Mouse (Mus musculus) gastrocnemius, adult 2 months (tissue): ENCODE measurements around the gene Cad. TPM values are rescaled to one million over a fixed set of nuclear protein-coding genes. Genes with fewer than 3 reads are reported as not detected.
"Not testable (repeated sequence)": the region's sequence is repeated elsewhere in the genome, so short reads cannot be mapped to it uniquely, and the experiment has no call there.

Source experiments
- DNase-seq: peaks from one replicate; pipeline ENCODE4 v3.0.0; 2022
- H3K27ac ChIP-seq: fragments of 200-600 bp; 2 replicates; pipeline ENCODE4 v1.8.1; 2022; ENCODE audit warnings: mild to moderate bottlenecking
- H3K4me3 ChIP-seq: fragments of 200-600 bp; 2 replicates; pipeline ENCODE4 v1.8.1; 2022; ENCODE audit warnings: mild to moderate bottlenecking, moderate library complexity
- CTCF ChIP-seq: fragments of 200-600 bp; IDR thresholded peaks from 2 replicates; pipeline ENCODE4 v1.8.1; 2022; ENCODE audit warnings: antibody characterized with exemption, mild to moderate bottlenecking, moderate library complexity
- intact Hi-C: fragments of 180-260 bp; cut with DNase I; formaldehyde crosslinking; loops from one replicate; pipeline ENCODE4 v1.15.1; 2025
- total RNA-seq, 2 experiments: library from RNA; stranded (reverse); gene quantifications; 2 replicates each; pipeline ENCODE4 v1.2.3; 2021

The Cad gene
- total RNA-seq, 2 experiments from 2014 or later = 25.5 to 28.6 TPM

DNA sequence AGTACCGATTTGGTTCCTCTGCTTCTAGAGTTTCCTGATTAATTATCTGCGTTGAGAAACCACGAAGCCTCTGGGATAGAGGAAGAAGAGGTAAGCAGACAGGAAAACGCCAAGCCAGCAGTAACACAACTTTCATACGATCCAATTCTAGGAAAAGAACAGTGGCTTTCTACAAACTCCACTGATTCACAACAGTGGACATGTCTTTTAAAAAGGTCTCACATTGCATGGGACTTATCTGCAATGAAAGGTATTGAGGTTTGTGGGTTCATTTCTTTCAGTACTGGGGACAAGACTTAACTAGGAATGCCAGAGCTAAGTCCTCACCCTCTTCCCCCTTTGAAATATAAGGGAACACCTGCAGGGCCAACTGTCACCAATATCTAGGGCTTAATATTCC is 7.5 kb upstream of the Cad start:
- peak overlapping the region; percentile 96 for H3K27ac ChIP-seq
- TF ChIP-seq CTCF = no peak
- H3K4me3 ChIP-seq = peak overlapping the region; percentile 98
- DNase-seq = no peak
- intact Hi-C loops = loop anchor here (5.0 to 10.0 kb wide), 3 partner anchors 75 to 248 kb away; partner anchors contain the start of genes Fndc4, Gckr and Ift172

- H3K4me3 ChIP-seq = peak within 1 kb of the TSS; percentile 98
- TF ChIP-seq CTCF = no peak
- intact Hi-C loops = loop anchor here (5.0 to 10.0 kb wide), 3 partner anchors 76 to 247 kb away; partner anchors contain the start of genes Fndc4, Gckr and Ift172
- peak; percentile 100 for DNase-seq
- H3K27ac ChIP-seq = peak within 1 kb of the TSS; percentile 96
Observed at GRCm38 (mm10) chr5:31047848-31048762, 6.5 kb upstream of the Cad start, which contains the start of gene Atraid. TSS of gene Atraid (plus strand) at chr5:31048312.

GRCm38 (mm10) chr5:31048763-31049641 is 5.6 kb upstream of the Cad start, which contains the start of gene Slc5a6:
TSS of gene Slc5a6 (minus strand) at chr5:31048924.
- Histone ChIP-seq H3K27ac (peak within 1 kb of the TSS; percentile 96), H3K4me3 (peak within 1 kb of the TSS; percentile 98)
- DNase-seq = peak; percentile 51
- intact Hi-C loops = loop anchor here (5.0 to 10.0 kb wide), 3 partner anchors 77 to 246 kb away; partner anchors contain the start of genes Fndc4, Gckr and Ift172
- TF ChIP-seq CTCF = peak; percentile 70

- Histone ChIP-seq H3K4me3 (no peak overlapping the region), H3K27ac (no peak overlapping the region; the same call in 1 of the 2 replicates)
- intact Hi-C loops = no loop called here
- peak; percentile 31 for TF ChIP-seq CTCF
- no peak for DNase-seq
Observed at GRCm38 (mm10) chr5:31050427-31050826, 4.2 kb upstream of the Cad start.

- intact Hi-C loops = not testable (repeated sequence)
- peak overlapping the region; percentile 88 for H3K4me3 ChIP-seq
Observed at GRCm38 (mm10) chr5:31053728-31054127, 852 bp upstream of the Cad start.

GRCm38 (mm10) chr5:31055216-31056140 is 898 bp downstream of the Cad start:
- intact Hi-C loops = no loop called here
- DNase-seq = no peak
- H3K27ac ChIP-seq = peak overlapping the region; percentile 90
- peak overlapping the region; percentile 88 for H3K4me3 ChIP-seq
- TF ChIP-seq CTCF = no peak

More at GRCm38 (mm10) chr5:31053728-31054127, 852 bp upstream of the Cad start:
- DNase-seq = not testable (repeated sequence)
- H3K27ac ChIP-seq = peak overlapping the region; percentile 90

- DNase-seq = no peak
- H3K27ac ChIP-seq = no peak overlapping the region
- TF ChIP-seq CTCF = no peak
- intact Hi-C loops = no loop called here
- H3K4me3 ChIP-seq = no peak overlapping the region
Observed at GRCm38 (mm10) chr5:31069810-31070209, 15.2 kb downstream of the Cad start.

GRCm38 (mm10) chr5:31071059-31071458 is 16.5 kb downstream of the Cad start:
- Histone ChIP-seq H3K27ac (no peak overlapping the region), H3K4me3 (no peak overlapping the region)
- no peak for DNase-seq
- TF ChIP-seq CTCF = no peak
- intact Hi-C loops = no loop called here

GRCm38 (mm10) chr5:31071821-31072220 is 17.2 kb downstream of the Cad start:
- no peak for TF ChIP-seq CTCF
- no peak overlapping the region for H3K4me3 ChIP-seq
- DNase-seq = no peak
- no peak overlapping the region for H3K27ac ChIP-seq
- intact Hi-C loops = no loop called here

DNA sequence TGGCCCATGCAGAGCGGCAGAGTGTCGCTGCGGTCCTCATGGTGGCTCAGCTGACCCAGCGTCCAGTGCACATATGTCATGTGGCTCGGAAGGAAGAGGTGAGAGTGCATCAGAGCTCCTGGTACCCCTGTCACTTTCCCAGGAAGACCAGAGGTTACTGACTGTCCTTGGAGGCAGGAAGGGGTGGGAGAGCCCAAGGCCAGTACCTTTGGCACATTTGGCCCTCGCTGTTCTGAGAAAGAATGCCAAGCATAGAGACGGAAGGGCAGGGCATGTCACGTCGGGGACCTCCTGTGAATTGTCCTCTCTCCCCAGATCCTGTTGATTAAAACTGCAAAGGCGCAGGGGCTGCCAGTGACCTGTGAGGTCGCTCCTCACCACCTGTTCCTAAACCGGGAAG is 18.6 kb downstream of the Cad start:
- Histone ChIP-seq H3K27ac (no peak overlapping the region), H3K4me3 (no peak overlapping the region)
- TF ChIP-seq CTCF = no peak
- no peak for DNase-seq
- intact Hi-C loops = no loop called here

GRCm38 (mm10) chr5:31076346-31076745 is 21.8 kb downstream of the Cad start:
- intact Hi-C loops = no loop called here
- H3K27ac ChIP-seq = no peak overlapping the region
- no peak overlapping the region for H3K4me3 ChIP-seq
- no peak for DNase-seq
- no peak for TF ChIP-seq CTCF
